Mouse (Mus musculus) c-Kit-positive CD71-negative TER-119-negative erythroid progenitor cells, embryonic 14.5 days (primary cell): ENCODE results near the gene Atp23.
"Not testable (repeated sequence)": the region's sequence is repeated elsewhere in the genome, so short reads cannot be mapped to it uniquely, and the experiment has no call there.

Experiments used
- DNase-seq: peaks from one replicate; pipeline ENCODE4 v3.0.0-alpha.2; 2013; ENCODE audit warnings: low read depth

The Atp23 gene

DNA sequence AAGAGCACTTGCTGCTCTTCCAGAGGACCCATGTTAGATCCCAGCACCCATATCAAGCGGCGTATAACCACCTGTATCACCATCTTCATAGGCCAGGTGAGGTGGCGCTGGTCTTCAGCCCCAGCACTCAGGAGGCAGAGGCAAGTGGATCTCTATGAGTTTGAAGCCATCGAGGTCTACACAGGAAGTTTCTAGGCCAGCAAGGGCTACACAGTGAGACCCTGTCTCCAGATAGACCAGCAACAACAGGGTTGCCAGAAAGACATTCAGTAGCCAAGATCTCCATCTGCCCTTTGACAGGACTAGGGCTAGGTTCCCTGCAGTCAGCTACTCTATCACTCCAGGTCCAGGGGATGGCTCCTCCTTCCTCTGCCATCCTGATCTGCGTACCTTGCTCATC, 5.7 kb upstream of the Atp23 start:
- no peak for DNase-seq

DNA sequence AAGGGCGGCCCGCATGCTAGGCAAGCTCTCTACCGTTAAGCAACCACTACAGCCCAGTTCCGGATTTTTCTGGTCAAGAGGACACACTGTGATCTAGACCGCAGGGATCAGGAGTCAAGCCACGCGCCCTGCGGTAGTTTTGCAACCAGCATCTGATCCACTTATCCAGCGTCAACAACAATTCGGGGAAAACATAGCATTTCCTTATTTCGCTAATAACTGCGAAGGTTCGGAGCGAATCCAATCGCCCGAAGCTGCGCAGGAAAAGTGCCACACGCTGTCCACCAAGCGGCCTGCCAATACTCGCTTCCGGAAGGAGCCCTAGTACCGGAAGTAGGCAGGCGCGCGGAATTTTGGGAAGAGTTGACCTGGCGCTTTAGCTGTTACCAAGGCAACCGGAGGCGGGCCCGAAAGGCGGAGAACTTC, 4.5 kb upstream of the Atp23 start:
- peak; percentile 85 for DNase-seq

DNA sequence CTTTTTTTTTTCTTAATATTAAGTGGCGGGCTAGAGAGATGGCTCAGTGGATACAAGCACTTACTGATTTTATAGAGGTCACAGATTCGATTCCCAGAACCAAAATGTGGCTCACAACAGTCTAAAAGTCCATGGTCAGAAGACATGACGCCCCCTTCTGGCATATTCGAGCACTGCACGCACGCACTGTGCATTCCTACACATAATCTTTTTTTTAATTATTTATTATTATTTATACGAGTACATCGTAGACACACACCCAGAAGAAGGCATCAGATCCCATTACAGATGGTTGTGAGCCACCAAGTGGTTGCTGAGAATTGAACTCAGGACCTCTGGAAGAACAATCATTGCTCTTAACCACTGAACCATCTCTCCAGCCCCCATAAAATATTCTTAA, 3.9 kb upstream of the Atp23 start:
- DNase-seq = no peak

DNA sequence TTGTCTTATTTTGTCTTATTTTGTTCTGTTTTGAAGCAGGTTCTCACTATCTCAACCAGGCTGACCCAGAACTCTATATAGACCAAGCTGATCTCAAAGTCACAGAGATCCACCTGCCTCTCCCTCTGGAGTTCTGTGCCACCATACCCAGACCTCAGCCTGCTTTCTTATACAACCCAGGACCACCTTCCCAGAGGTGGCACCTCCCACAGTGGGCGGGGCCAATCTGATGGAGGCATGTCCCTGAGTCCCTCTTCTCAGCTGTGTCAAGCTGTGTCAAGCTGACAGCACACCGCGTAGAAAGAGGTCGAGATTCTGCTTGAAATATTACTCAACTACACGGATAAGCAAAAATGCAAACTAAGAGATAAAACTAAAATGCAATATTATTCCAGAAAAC, 3.1 kb upstream of the Atp23 start:
- DNase-seq = no peak

DNA sequence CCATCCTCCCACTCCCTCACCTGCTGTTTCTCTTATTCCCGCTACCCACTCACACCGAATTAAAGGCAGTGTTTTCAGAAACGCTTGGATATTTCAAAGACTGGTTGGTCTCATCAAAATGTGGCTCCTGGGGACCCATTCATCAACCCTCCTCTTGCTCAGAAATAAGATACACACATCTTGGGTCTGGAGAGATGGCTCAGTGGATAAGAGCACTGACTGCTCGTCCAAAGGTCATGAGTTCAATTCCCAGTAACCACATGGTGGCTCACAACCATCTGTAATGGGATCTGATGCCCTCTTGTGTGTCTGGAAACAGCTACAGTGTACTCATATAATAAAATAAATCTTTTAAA, 311 bp upstream of the Atp23 start:
- no peak for DNase-seq

DNA sequence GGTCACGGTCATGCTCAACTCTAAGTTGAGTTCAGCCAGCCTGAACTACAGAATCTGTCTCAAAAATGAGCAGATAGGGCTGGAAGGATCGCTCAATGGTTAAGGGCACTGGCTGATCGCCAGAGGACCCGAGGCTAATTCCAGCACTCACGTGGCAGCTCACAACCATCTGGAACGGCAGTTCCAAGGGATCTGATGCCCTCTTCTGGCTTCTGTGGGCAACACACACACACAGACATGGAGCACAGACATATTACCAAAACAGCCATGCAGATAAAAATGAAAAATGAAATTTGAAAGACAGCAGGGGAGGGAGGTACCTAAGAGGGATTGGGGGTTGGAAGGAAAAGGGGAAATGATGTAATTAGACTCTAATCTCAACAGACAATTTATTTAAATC, 5.3 kb downstream of the Atp23 start:
- DNase-seq = no peak

DNA sequence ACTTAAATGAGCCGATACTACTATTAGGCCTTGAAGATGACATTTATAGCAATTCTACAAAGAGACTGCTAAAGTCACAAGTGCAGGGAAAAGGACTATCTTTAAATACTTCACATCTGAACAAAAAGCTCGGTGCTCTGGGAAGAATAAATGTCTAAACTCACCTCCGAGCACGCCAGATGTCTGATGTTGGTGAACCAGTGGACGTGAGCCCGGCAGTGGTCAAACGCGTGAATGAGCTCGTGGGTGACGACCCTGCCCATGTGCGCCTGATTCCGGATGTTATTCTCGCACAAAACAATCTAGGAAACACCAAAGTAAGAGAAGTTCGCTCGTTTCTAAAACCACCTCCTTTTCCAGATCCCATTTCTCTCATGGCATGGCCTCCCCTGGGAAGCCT, 7.1 kb downstream of the Atp23 start:
- DNase-seq = no peak

DNA sequence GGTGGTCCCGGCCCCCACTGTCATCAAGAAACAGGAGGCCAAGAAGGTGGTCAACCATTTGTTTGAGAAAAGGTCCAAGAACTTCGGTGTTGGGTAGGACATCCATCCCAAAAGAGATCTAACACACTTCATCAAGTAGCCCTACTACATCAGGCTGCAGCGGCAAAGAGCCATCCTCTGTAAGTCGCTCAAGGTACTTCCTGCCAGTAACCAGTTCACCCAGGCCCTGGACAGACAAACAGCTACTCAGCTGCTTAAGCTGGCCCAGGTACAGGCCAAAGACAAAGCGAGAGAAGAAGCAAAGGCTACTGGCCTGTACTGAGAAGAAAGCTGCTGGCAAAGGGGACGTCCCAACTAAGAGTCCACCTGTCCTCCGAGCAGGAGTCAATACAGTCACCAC, 8.0 kb downstream of the Atp23 start:
- DNase-seq = no peak

DNA sequence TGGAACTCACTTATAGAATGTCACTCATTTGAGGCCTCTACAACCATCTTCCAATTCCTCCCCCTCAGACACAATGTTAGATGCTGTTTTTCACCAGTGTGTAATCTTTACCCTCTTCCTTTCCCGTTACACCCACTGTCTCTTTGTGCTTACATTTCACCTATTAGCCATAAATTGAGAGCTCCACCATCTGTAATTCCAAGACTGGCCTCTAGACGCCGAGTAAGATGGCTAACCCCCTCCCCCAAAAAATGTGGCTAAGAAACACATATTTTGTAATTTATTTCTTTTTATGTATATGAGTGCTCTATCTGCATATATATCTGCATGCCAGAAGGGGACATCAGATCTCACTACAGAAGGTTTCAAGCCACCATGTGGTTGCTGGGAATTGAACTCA, 27.4 kb downstream of the Atp23 start:
- DNase-seq = no peak

DNA sequence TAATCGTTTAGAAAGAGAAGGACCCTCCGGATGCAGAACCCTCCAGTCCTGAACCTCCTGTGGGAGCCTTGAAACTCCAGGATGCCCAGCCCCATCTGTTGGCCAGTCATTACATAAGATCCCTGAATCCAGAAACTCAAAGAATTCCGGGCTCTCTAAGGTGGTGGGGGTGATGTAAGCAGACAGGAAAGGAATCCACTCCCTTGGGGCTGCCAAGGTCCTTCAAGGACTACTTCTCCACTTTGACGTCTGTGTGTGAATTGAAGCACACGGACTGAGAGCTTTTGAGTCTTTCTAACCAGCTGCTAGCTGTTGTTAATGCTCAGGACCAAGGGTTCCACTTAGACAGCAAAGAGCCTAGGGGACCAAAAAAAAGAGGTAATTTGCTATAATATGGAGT, 28.9 kb downstream of the Atp23 start:
- no peak for DNase-seq

DNA sequence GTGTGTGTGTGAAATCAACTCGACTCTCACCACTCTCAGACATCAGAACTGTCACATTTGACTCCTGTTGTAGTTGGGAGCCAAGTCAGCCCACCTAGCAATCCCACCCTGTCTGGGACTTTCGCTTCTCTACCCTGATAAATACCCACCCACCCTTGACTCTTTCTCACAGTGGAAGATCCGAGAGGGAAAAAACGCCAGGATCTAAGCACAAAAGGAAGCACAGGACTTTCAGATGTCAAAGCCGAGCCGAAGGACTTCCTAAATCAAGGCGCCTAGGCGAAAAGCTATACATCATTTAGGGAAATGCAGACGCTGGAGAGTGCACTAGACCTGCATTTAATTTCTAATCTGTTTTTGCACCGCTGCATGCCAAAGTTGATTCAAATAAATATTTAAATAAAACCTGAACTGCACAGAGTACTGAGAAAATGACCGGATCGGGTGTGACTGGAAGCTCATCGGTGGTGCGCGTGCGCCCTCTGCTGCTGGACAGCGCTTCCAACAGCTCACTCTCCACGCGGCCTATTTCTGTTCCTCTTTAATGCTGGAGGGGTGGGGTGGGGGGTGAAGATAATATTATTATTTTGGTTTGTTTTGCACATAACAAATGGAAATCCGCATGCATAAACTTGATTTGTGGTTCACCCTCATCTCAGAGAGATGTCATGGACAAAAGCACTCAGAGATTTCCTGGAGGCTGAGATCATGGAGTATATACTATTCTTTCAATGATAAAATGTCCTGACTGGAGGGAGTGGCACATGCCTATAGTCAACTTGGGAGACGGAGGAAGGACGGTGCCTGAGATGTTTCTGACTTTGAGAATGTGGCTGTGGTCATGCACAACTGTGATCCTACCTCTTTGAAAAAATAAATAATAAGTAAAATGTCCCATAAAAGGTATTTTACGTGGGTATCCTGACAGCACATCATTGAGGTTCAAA, 31.5 kb downstream of the Atp23 start:
- peak; percentile 40 for DNase-seq

DNA sequence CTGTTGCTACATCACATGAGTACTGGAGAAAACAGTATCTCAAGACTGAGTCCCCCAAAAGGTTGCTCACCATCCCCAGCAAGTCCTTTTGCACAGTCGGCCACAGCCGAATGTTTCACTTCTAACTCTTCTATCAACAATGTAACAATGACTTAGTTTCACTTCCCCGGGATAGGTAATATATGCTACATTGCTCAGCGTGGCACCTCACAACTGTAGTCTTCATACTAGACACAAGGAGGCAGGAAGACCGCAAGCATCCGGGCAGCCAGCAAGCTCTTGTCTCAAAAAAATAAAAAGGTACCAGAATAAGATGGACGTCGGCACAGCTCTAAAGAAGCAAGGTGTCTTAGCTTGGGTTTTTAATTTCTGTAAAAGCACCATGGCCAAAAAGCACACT, 35.9 kb downstream of the Atp23 start:
- no peak for DNase-seq

DNA sequence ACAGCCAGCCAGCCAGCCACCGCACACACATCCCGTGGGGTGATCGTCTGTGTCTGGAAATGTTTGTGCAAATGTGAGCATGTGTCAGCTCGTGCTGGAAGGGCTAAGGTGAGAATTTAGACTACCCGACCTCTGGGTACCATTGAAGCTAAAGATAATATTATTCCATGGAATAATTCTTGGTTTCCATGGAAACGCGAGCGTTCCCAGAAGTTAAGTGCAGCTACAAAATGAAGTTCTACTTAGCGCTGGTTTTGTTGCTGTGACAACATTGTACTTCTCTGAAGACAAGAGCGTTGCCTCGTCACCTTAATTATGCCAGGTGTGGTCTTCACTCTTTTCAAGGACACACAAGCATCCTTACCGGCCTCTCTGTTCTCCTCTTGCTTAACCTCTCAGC, 39.0 kb downstream of the Atp23 start:
- DNase-seq = no peak

DNA sequence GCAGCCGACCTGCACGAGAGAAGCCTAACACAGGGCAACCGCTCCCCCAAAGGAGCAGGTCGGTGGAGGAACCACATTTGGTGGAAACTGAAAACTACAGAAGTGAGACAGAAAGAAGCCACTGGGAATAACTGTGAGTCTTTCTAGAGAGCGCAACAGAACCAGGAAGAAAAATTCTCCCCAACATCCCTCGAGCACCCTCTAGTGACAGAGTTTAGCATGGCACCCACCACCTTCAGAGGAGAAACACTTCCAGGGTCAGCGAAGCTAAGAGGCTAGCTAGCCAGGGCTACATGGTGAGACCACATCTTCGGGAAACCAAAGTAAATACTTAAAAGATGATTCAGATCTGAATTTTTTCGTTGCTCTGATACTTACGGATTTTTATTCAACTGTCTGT, 47.9 kb downstream of the Atp23 start:
- DNase-seq = peak; percentile 20

DNA sequence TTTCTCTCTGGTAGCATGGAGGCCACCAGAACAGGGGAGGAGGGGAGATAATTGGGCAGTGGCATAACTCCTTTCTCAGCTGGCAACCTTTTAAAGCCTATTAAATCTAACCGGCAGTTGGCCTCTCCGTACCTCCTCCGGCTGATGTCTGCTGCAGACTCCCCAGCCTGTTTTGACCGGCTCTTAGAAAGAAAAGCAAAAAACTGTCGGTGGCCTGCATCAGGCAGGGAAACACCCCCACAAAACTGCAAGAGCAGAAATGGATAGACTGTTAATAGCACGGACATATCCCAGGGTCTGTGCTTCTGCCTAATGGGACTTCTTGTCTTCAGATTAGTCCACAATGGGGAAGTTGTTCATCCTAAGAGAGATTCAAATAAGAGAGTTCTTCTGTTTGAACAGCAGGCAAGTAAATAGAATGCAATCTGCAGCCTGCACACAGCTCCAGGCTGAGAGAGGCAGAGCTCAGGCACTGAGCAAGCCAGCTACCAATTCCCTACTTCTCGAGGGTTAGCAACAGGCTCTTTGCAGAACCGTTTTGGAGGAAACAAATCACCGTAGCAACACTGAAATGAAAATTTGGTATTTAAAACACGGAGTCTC, 55.7 kb downstream of the Atp23 start:
- DNase-seq = no peak

DNA sequence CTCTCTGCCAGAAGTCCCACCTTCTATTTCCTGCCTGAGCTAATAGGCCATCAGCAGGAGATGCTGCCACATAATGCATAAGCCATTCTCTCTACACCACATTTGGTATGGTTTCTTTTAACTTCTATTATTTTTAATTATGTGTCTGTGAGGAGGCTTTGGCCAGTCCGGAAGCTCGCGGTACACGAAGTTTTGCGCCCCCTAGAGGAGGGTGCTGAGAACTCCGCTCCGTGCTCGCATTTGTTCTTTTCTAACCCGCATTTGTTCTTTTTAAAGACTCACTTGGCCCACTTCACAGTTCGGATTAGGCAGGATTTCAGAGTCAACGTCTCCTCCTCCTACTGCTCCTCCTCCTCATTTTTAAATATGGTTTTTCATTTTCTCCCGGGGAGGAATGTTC, 56.5 kb downstream of the Atp23 start:
- no peak for DNase-seq

DNA sequence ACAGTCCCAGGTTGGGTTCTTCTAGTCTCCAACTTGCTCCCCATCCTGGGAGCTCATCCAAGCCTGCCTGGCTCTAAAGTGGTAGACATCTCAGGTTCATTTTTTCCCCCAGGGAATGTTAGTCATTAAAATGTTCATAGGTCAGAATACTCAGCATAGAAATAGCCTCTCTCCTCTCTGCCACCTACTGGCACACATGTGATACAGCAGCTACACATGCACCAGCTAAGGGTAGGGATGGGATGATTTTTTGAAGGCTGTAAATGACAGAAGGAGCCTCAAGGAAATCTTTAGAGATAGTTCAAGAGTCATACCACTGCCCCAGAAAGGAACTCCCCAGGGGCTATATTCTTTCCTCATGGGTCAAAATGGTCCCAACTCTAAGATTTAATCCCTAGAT, 60.9 kb downstream of the Atp23 start:
- no peak for DNase-seq

DNA sequence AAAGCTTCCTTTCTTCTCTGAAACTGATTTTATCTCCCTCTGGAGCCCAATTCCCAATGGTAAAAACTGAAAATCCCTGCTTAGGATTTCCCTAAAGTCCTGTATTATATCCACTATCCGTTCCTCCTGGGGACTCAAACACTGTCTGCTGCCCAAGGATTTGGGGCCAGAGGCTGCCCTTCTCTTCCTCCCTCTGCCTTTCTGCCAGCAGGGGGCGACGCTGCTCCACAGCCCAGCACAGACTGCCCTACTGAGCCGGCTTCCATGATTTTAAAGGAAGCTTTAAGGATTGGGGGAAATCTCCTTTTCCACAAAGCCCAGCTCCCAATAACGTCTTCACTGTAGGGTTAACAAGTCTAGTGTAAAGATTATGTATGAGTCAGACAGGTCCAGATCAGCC, 68.1 kb downstream of the Atp23 start:
- DNase-seq = no peak

DNA sequence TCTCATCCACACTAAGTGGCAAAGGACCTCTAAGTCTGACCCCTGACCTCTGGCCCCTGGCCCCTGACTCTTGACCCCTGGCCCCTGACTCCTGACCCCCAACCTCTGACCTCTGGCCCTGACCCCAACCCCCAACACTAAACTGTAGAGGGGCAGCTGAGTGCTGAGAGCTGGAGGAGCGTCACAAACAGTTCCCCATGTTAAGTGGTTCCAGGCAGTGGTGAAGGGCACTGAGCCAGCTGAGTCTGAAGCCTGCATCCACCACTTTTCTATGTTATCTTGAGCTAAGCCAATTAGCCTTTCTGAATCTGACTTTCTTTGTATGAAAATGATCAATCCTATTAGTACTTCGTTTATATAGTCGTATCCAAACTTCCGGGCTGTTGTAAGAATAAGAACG, 69.8 kb downstream of the Atp23 start:
- DNase-seq = no peak

DNA sequence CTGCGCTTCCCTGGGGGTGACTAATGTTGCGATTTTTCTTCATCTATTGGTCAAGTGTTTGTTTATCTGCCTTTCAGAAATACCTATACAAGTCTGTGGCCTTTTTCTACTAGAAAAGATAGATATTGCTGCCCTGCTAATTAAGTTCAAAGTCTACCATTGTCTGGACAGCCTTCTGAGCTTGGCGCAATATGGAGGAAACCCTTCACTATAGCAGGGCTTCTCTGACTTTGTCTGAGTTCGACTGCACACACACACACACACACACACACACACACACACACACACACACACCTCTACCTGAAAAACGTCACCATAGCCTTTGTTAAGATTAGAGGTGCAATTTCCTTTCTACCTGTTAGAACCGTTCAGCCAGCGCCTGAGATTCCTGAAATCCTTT, 72.5 kb downstream of the Atp23 start:
- no peak for DNase-seq

DNA sequence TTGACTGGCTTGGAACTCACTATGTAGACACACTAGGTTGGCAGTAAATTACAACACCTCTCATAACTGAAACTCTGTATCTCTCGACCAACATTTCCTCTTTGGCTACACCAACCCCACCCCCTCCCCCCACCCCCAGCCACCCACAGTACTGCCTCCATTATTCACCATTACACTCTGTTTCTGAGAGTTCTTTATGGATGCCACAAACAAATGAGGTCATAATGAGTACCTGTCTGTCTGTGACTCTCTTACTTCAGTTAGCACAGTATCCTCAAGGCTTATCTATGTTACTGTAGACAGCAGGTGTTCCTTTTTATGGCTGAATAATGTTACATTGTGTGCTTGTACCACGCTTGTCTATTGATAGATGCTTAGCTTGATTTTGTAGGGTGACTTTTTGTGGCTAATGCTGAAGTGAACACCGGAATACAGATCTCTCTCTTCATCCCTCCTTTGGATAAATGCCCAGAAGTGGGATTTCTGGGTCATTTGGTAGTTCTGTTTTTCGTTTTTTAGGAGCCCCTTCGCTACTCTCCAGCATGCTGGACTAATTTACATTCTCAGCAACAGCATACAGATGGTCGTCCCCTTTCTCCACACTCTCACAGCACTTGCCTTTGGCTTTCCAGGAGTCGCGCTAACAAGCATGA, 73.1 kb downstream of the Atp23 start:
- DNase-seq = no peak

DNA sequence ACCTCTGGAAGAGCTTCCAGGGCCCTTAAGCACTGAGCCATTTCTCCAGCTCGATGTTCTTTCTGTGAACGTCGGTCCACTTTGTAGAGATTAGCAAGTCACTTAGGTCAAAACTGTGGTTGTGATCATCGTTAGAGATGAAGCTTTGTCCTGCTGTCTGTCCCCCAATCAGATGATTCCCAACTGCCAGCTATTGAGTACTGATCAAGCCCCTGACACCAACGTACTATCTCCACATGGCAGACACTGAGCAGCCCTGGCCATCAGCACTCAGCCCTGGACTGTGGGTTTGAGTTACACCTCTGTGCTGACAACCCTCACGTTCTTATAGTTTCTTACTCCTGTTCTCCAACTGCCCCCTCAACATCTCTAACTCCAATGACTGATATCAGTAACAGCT, 74.2 kb downstream of the Atp23 start:
- no peak for DNase-seq

DNA sequence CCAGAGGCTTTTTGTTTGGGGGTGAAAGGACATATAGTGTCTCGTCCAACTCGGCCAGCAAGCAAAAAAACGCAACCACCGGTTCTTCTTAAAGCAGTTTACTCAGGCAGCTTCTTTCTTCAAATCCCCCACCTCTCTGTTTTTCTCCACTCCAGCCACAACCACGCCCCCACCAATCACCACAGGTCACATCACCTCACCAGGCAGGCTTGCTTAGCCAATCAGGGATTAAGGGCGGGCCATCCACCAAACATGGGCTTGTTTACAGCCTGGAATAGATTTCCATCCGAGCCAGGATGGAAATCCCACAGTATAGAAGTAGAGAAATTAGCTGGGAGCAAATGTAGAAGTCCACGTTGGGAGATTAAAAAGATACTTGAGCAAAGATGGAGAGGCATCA, 74.9 kb downstream of the Atp23 start:
- not testable (repeated sequence) for DNase-seq
